Mouse (Mus musculus): ENCODE data around the gene A930018P22Rik. TPM values are rescaled to one million over a fixed set of nuclear protein-coding genes. Genes with fewer than 3 reads are reported as not detected.
A peak's percentile ranks its signal among the peaks of the same experiment; 100 is the strongest.

A930018P22Rik gene
- polyA plus RNA-seq, 1 experiment from 2014 or later: not detected

DNA sequence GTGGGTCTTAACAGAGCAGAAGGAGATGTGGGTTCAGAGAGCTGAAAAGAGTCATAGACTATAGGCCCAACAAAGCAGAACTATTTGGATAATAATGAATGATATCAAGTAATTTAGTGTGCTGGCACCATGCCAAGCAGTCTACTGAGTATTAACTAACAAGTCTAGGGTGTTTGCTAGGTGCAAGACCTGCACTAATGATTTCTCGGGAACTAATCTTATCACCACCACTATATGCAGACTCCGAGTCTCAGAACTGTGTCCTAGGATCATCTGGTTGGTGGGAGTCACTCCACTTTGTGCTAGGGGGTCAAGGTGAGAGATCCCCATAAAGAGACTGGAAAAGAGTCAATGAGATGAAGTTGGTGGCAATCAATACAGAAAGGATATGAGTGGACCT, 43.1 kb downstream of the A930018P22Rik start:
- 0 out of 2 replicates have a peak, but pooled peaks cover 5% of the 10 kb centered on the region for H3K36me3 ChIP-seq (ENCODE audit: control insufficient read depth, insufficient read depth, low read length)
- H3K4me3 ChIP-seq (ENCODE audit: low read depth, low read length): no peak overlapping the region
- ATAC-seq (ENCODE audit: low read depth): no peak
- WGBS: 93% methylated on average over 2 of the region's 2 CpGs
- no peak overlapping the region for H3K27ac ChIP-seq (ENCODE audit: low read depth, low read length)
- no peaks in the 10 kb centered on the region for H3K27me3 ChIP-seq (ENCODE audit: control insufficient read depth, insufficient read depth, low read length)
- H3K4me1 ChIP-seq (ENCODE audit: control insufficient read depth, insufficient read depth, low read length): no peaks in the 10 kb centered on the region
- no peaks in the 10 kb centered on the region for H3K9me3 ChIP-seq (ENCODE audit: control insufficient read depth, low read length)
- H3K4me2 ChIP-seq (ENCODE audit: low read depth, low read length): no peak overlapping the region
- H3K9ac ChIP-seq (replicated peaks; ENCODE audit: low read depth, low read length): no peak overlapping the region

- Histone ChIP-seq H3K9ac (replicated peaks; ENCODE audit: low read depth, low read length) (no peak overlapping the region), H3K36me3 (ENCODE audit: control insufficient read depth, insufficient read depth, low read length) (0 out of 2 replicates have a peak, but pooled peaks cover 5% of the 10 kb centered on the region), H3K4me1 (ENCODE audit: control insufficient read depth, insufficient read depth, low read length) (no peaks in the 10 kb centered on the region), H3K4me3 (ENCODE audit: low read depth, low read length) (no peak overlapping the region), H3K9me3 (ENCODE audit: control insufficient read depth, low read length) (no peaks in the 10 kb centered on the region), H3K27me3 (ENCODE audit: control insufficient read depth, insufficient read depth, low read length) (no peaks in the 10 kb centered on the region), H3K27ac (ENCODE audit: low read depth, low read length) (no peak overlapping the region), H3K4me2 (ENCODE audit: low read depth, low read length) (no peak overlapping the region)
- ATAC-seq (ENCODE audit: low read depth): peak; percentile 34; the same call in 1 of the 2 replicates
- WGBS: 93% methylated on average over 23 of the region's 23 CpGs
Observed at GRCm38 (mm10) chr2:104167765-104168164, 45.2 kb downstream of the A930018P22Rik start.

DNA sequence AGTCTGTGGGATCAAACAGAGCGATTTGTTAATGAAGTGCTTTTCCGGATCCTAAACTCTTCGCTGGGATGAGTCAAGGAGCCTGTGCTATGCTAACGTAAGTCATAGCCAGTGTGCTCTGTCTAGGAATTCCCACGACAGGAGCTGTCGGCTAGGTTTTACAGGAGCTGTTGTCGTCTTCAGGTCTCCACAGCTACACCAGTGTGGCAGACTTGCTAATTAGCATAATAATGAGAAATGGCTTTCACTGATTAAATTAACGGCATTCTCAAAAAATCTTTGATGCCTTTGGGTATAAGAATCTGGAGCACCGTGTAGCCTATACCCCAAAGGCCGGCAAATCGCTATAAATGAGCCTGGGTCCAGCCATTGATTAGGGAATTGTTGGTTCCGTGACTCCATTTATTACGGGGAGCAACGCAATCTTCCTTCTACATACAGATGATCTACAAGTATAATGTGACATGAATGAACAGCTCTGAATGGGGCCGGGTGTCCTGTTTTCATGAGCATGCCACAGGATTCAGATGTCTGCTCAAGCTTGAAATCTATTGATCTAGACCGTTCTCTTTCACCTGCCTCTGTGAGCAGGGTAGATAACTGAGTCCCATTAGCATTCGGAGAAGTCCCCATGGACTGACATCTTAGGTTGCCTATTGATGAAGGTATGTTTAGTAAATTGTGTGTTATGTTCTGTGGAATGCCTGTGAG, 45.8 kb downstream of the A930018P22Rik start:
- Histone ChIP-seq H3K4me3 (ENCODE audit: low read depth, low read length) (no peak overlapping the region), H3K4me1 (ENCODE audit: control insufficient read depth, insufficient read depth, low read length) (no peaks in the 10 kb centered on the region), H3K27me3 (ENCODE audit: control insufficient read depth, insufficient read depth, low read length) (no peaks in the 10 kb centered on the region), H3K36me3 (ENCODE audit: control insufficient read depth, insufficient read depth, low read length) (0 out of 2 replicates have a peak, but pooled peaks cover 2% of the 10 kb centered on the region), H3K4me2 (ENCODE audit: low read depth, low read length) (no peak overlapping the region), H3K9ac (replicated peaks; ENCODE audit: low read depth, low read length) (no peak overlapping the region), H3K27ac (ENCODE audit: low read depth, low read length) (no peak overlapping the region), H3K9me3 (ENCODE audit: control insufficient read depth, low read length) (no peaks in the 10 kb centered on the region)
- ATAC-seq (ENCODE audit: low read depth): peak; percentile 41; the same call in 1 of the 2 replicates
- 54% methylated on average over 17 of the region's 17 CpGs for WGBS

GRCm38 (mm10) chr2:104172695-104173348, 50.3 kb downstream of the A930018P22Rik start:
- no peaks in the 10 kb centered on the region for H3K9me3 ChIP-seq (ENCODE audit: control insufficient read depth, low read length)
- H3K27me3 ChIP-seq (ENCODE audit: control insufficient read depth, insufficient read depth, low read length): no peaks in the 10 kb centered on the region
- WGBS: 75% methylated on average over 11 of the region's 11 CpGs
- ATAC-seq (ENCODE audit: low read depth): no peak
- 0 out of 2 replicates have a peak, but pooled peaks cover 2% of the 10 kb centered on the region for H3K4me1 ChIP-seq (ENCODE audit: control insufficient read depth, insufficient read depth, low read length)
- H3K27ac ChIP-seq (ENCODE audit: low read depth, low read length): no peak overlapping the region
- H3K4me2 ChIP-seq (ENCODE audit: low read depth, low read length): no peak overlapping the region
- no peaks in the 10 kb centered on the region for H3K36me3 ChIP-seq (ENCODE audit: control insufficient read depth, insufficient read depth, low read length)
- no peak overlapping the region for H3K9ac ChIP-seq (replicated peaks; ENCODE audit: low read depth, low read length)
- H3K4me3 ChIP-seq (ENCODE audit: low read depth, low read length): no peak overlapping the region

GRCm38 (mm10) chr2:104173431-104173830, 50.9 kb downstream of the A930018P22Rik start:
- no peak for ATAC-seq (ENCODE audit: low read depth)
- 0 out of 2 replicates have a peak, but pooled peaks cover 2% of the 10 kb centered on the region for H3K4me1 ChIP-seq (ENCODE audit: control insufficient read depth, insufficient read depth, low read length)
- H3K4me3 ChIP-seq (ENCODE audit: low read depth, low read length): no peak overlapping the region
- H3K27ac ChIP-seq (ENCODE audit: low read depth, low read length): no peak overlapping the region
- no peak overlapping the region for H3K4me2 ChIP-seq (ENCODE audit: low read depth, low read length)
- H3K27me3 ChIP-seq (ENCODE audit: control insufficient read depth, insufficient read depth, low read length): no peaks in the 10 kb centered on the region
- 94% methylated on average over 3 of the region's 3 CpGs for WGBS
- no peaks in the 10 kb centered on the region for H3K36me3 ChIP-seq (ENCODE audit: control insufficient read depth, insufficient read depth, low read length)
- H3K9me3 ChIP-seq (ENCODE audit: control insufficient read depth, low read length): no peaks in the 10 kb centered on the region
- H3K9ac ChIP-seq (replicated peaks; ENCODE audit: low read depth, low read length): no peak overlapping the region

Other genes with a start within 250 kb of the A930018P22Rik start
- 64.2 and 68.0 TPM in 2 replicates for gene Lmo2, start 164.8 kb upstream of the A930018P22Rik start, polyA plus RNA-seq (2014; fragmentation: Nextera tagmentation; extraction: Ambion mirVana)
- 74.0 and 82.5 TPM in 2 replicates for gene Fbxo3, start 95.0 kb upstream of the A930018P22Rik start, polyA plus RNA-seq (2014; fragmentation: Nextera tagmentation; extraction: Ambion mirVana)
- gene 4931422A03Rik, start 94.4 kb upstream of the A930018P22Rik start, polyA plus RNA-seq (2014; fragmentation: Nextera tagmentation; extraction: Ambion mirVana): 2.2 and 3.3 TPM in 2 replicates
- not detected in 2 replicates for gene Gm10912, start 56.9 kb upstream of the A930018P22Rik start, polyA plus RNA-seq (2014; fragmentation: Nextera tagmentation; extraction: Ambion mirVana)
- gene Gm10799, start 54.2 kb upstream of the A930018P22Rik start, polyA plus RNA-seq (2014; fragmentation: Nextera tagmentation; extraction: Ambion mirVana): not detected in 2 replicates
- 2.0 and 2.5 TPM in 2 replicates for gene Cd59b, start 52.9 kb upstream of the A930018P22Rik start, polyA plus RNA-seq (2014; fragmentation: Nextera tagmentation; extraction: Ambion mirVana)
- gene Cd59a, start 27.0 kb upstream of the A930018P22Rik start, polyA plus RNA-seq (2014; fragmentation: Nextera tagmentation; extraction: Ambion mirVana): 14.9 and 19.1 TPM in 2 replicates

Measured in neural tube, embryonic 14.5 days (tissue).